Mouse (Mus musculus) naive thymus-derived CD4-positive, alpha-beta T cell, adult 2 months (primary cell): ENCODE results near the gene Mybpc3.

Source experiments
- DNase-seq: peaks from one replicate; pipeline ENCODE4 v3.0.0-alpha.2; 2011; ENCODE audit warnings: low read depth

The Mybpc3 gene

GRCm38 (mm10) chr2:91117585-91118275 lies at the start of gene Mybpc3:
Gene Mybpc3, plus strand, starts transcription at chr2:91118144.
- no peak for DNase-seq

GRCm38 (mm10) chr2:91068162-91068871 lies 49.6 kb upstream of the Mybpc3 start:
- DNase-seq: no peak

GRCm38 (mm10) chr2:91068872-91069165 lies 49.1 kb upstream of the Mybpc3 start:
- DNase-seq: no peak

GRCm38 (mm10) chr2:91069306-91070000 lies 48.5 kb upstream of the Mybpc3 start:
- DNase-seq: peak; percentile 42

- peak; percentile 96 for DNase-seq
Observed at GRCm38 (mm10) chr2:91070076-91070800, 47.7 kb upstream of the Mybpc3 start, which contains the start of gene Slc39a13. Gene Slc39a13, minus strand, starts transcription at chr2:91070417.

- no peak for DNase-seq
Observed at GRCm38 (mm10) chr2:91071059-91071458, 46.9 kb upstream of the Mybpc3 start.

- DNase-seq: no peak
Observed at GRCm38 (mm10) chr2:91072092-91072491, 45.9 kb upstream of the Mybpc3 start.

- DNase-seq: no peak
Observed at GRCm38 (mm10) chr2:91077957-91078313, 40.0 kb upstream of the Mybpc3 start.

GRCm38 (mm10) chr2:91078314-91079025 lies 39.5 kb upstream of the Mybpc3 start:
- peak; percentile 70 for DNase-seq

GRCm38 (mm10) chr2:91079026-91079384 lies 38.9 kb upstream of the Mybpc3 start:
- DNase-seq: no peak

DNA sequence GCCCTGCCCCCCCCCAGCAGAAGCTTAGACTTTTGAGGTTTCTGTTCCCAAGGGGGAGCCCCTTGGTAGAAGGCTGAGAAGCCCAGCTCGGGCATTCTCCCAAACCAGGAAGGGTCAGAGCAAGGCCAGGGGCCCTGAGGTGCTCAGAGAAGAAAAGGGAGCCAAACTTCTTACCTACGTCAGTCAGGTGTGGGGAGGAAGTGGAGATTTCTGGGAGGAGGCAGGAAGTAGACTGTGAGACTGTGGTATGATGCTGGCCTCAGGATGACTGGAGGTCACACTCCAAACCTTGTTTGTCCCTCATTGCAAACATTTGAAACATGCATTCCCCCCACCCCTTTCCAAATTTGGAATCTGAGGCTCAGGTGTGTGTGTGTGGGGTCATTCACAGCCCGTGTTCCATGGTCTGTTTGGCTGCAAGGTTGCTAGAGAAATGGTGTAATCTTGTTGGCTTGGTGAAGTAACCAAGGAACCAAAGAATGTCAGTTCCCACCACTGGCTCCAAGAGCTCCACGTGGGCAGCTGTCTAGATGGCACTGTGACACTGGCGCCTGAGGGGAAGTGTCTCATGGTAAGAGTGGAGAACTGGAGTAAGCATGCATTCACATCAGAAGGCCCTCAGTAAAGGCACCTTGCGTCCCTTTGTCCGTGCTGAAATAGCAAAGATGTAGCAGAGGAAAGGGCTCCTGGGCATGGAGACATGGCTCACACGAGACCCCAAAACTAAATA lies 37.0 kb upstream of the Mybpc3 start:
- peak; percentile 61 for DNase-seq

DNA sequence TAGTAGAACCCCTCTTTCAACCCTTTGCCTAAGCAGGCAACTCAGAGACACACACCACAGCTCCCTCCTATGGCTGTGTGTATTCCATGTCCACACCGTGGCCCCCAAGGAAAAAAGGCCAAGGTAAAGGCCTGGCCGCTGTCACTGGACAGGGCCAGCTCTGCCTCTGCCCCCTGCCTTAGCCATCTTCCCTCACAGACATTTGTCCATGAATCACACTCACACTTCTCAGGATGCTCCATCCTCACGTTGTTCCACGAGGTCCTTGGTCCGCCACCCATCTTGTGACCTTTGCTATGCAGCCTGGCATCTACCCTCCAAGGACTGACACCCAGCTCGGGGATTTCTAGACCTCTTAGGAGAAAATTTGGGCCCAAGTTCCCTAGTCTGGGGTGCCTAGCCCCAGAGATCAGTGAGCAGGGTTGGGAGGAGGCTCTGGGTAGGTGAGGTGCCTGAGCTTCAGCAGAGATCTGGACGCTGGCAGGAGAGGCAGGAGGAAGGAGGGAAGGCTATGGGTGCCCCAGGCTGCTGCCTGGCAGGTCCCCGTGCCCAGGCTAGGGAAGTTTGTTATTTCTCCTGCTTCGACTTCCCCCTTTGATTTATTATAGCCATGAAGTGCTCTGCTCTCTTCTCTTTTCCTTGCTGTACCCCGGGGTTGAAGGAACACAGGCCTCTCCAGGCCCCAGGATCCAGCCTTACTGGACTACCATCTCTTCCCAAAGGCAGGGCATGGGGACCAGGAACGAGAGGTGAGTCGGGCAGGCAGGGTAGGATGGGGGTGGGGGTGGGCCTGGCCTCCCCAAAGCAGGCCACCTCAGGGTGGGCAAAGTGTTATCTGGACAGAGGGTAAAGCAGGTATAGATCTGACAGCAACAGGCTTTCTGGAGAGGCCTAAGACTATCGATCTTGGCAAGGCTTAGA lies 35.9 kb upstream of the Mybpc3 start, which contains the start of gene Spi1:
Gene Spi1 (plus strand): TSS at position 616 of the 921 bp plus-strand sequence.
- no peak for DNase-seq

GRCm38 (mm10) chr2:91082844-91083243 lies 35.1 kb upstream of the Mybpc3 start:
- peak; percentile 72 for DNase-seq

DNA sequence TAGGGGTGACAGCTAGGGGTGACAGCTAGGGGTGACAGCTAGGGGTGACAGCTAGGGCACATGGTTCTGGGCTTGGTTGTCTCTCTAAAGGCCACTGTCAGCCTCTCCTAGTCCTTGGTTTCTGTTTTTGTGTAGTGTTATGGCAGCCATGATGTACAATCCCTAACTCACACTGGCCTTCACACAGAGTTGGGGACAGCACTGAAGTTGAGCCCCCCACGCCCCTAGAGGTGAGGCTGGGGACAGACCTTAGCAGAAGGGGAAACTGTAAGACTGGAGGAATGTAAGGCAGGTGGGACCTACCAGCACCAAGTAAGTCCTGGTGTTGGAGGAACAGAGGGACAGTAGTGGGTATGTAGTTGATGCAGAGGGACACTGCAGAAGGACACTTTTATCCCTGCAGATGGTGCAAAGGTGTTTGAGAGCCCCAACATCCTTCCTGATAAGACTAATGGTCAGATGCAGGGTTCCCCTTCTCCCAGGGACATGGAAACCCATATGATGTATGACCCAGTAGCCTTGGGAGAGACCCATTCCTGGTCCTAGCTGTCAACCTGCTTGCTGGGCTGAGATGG lies 34.5 kb upstream of the Mybpc3 start:
- peak; percentile 42 for DNase-seq

- no peak for DNase-seq
Observed at GRCm38 (mm10) chr2:91084179-91084820, 33.6 kb upstream of the Mybpc3 start.

DNA sequence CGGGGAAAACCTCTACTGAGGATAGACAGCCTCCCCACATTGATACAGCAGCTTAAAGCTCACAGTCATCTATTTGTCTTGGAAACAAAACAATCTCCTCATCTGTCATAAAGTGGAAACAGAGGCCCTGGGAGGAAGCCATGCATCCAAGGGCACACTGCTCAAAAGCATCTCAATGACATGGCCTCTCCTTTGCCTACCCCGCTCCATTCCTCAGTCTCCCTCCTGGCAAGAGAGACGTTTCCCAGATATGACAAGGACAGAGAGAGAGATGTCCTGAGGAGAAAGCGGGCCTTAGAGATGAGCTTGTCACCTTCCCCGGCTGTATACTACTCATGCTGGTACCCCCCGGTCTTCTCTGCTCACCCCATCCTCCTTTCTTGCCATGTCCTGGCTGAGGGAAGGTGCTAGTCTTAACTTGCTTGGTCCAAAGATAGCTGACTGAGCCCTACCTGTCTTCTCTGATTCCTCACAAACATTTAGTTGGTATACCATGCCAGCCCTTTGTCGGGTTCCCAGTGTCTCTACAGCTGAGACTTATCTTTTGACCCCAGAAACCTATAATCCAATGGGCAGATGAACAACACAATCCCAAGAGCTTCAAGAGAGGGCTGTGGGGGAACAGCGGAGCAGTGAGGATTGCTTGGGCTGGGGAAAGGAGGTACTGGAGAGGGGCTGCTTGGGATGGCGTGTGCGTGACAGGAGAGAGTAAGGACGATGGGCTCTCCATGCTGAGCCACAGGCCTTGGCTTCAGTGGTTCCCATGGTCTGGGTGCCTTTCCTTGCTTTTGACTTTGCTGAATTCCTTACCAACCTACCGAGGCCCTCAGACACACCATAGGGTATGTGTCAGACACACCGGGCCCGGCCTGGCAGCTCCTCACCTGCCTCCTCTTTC lies 32.2 kb upstream of the Mybpc3 start:
- no peak for DNase-seq

DNA sequence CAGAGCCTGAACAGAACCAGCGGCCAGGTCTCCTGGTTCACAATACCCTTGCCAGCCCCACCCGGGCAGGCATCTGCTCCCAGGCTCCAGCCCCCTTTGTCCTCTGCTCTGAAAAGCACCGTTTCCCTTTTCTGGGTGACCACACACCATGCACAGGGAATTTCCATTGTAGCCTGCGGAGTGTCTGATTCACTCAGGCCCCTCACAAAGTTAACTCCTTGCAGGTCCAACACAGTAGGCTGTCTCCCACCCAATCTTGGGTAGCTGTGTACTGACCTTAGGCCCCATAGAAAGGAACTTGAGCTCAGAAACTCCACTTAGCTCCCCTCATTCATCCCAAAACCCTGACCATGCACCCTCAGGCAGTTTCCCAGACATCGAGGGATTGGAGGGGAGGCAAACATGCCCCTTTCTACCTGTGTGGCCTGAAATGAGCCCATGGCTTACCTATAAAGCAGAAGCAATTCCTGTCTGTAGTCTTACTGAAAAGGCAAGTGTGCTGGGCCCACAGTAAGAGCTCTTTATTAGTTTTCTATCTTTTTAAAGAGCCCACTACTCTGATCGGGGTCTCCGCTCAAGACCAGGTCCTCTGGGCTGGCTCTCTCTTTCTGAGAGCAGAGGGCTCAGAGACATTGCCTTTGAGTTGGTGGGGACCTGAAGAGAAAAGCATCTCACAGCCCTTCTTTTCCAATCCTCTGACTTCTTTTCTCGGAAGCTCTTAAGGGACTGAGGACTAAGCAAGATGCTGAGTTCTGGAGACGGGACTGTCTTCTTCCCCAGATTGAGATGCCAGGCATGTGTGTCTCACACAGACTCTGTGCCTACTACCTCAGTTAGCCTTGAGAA lies 31.3 kb upstream of the Mybpc3 start:
- DNase-seq: no peak
